Comparison of ENCODE assay signal across 8 mouse cellular contexts in the genomic region with DNA sequence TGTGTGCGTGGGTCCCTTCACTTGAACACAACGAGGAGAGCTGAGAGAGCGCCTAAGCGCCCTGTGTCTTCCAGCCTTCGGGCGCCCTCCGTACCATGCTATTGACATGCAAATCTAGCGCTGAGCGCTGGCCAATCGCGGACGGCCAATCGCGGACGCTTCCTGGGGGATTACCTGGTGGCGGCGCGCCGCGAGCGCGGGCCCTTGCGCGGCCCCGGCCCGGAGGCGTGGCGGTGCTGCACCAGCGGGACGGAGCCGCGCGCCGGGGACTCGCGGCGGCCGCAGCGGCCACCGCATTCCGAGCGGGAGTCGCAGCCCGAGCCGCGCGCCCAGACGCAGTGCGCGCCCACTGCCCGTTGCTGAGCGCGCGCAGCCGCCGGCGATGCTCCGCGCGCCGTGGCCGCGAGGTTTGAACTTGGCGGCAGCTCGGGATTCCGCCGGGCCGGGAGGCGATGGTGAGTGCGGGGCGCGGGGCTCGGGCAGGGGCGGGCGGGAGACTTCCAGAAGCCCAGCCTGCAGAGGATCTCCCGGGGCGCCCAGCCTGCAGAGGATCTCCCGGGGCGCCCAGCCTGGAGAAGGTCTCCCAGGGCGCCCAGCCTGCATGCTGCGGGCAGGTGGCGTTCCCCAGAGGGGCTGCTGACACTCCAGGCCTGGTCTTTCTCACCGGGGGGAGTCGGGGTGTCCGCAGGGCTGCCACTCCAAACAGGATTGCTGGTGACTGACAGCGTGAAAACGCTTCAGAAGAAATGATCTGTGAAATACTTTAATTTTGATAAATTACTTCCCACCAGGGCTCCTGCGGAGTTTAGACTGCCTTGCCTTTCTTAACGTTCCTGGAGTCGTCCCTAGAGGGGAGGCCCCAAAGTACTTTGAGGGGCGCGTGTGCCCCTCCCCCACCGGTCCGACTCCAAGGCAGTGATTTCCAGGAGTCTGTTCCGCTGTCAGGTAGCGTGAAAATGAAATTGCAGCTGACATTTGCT.
DNase-seq lines count a peak whose midpoint lies in the region; ATAC-seq lines count a peak whose summit lies in the region.

No protein-coding gene starts in this region.

- H3K9me3 ChIP-seq in hindbrain, embryonic 14.5 days (ENCODE audit: control insufficient read depth, low read length): no peaks in the 10 kb centered on the region

- under 1% methylated on average over 93 of the region's 96 CpGs for WGBS in hindbrain, embryonic 14.5 days

- ATAC-seq in hindbrain, embryonic 14.5 days (ENCODE audit: low FRiP score): peak; percentile 96

- H3K4me2 ChIP-seq in hindbrain, embryonic 14.5 days (replicated peaks): peak overlapping the region; percentile 96

- H3K27ac ChIP-seq in hindbrain, embryonic 14.5 days: peak overlapping the region; percentile 58

- H3K9ac ChIP-seq in hindbrain, embryonic 14.5 days: peak overlapping the region; percentile 59

- DNase-seq in WW6 (ENCODE audit: low read depth, low spot score): peak; percentile 80
- DNase-seq in cerebellum, postnatal 14 days: peak; percentile 76 to 79
- DNase-seq in frontal cortex, postnatal 36 days (ENCODE audit: low spot score in 2 of 2): peak; percentile 63 to 76
- peak; percentile 82 for DNase-seq in hindbrain, embryonic 14.5 days (ENCODE audit: low spot score)
- peak; percentile 25 for DNase-seq in left cerebral cortex, adult 11 months (ENCODE audit: low spot score)
- DNase-seq in lung, postnatal 14 days: peak; percentile 81
- peak; percentile 93 for DNase-seq in retina, postnatal 1 day
- peak; percentile 71 to 76 for DNase-seq in urinary bladder, adult 18-20 months (ENCODE audit: low spot score in 2 of 2)

- H3K27me3 ChIP-seq in hindbrain, embryonic 14.5 days (ENCODE audit: control insufficient read depth, insufficient read depth, low read length): no peaks in the 10 kb centered on the region

- H3K36me3 ChIP-seq in hindbrain, embryonic 14.5 days (replicated peaks; ENCODE audit: control insufficient read depth, insufficient read depth): no peaks in the 10 kb centered on the region

- H3K4me3 ChIP-seq in hindbrain, embryonic 14.5 days (replicated peaks; ENCODE audit: low read length): peak overlapping the region; percentile 54

- H3K4me1 ChIP-seq in hindbrain, embryonic 14.5 days (replicated peaks; ENCODE audit: control insufficient read depth, insufficient read depth, low read length): peaks cover 13% of the 10 kb centered on the region; the same call in 1 of the 2 replicates

Comparison
In these comparisons a context has a peak if more than half of its experiments do, and no peak if none do; other contexts are left out.
1. Peak in every context shown above with its lines: DNase-seq, ATAC-seq, H3K4me3 ChIP-seq and H3K27ac ChIP-seq.
2. DNase-seq: peak in every context shown above with its lines; median percentile 93 in retina, postnatal 1 day; 82 in hindbrain, embryonic 14.5 days; 81 in lung, postnatal 14 days; 80 in WW6; 78 in cerebellum, postnatal 14 days; 74 in urinary bladder, adult 18-20 months; 70 in frontal cortex, postnatal 36 days; 25 in left cerebral cortex, adult 11 months.